Comparison of ENCODE assay signal across 15 mouse cellular contexts in genomic region chr9:50457596-50457995, GRCm38 (mm10).
"Had no signal": no experiment of that assay in that cellular context is flagged by ENCODE, and none has a peak within 500 bp of the region (broad histone marks: within the 10 kb centered on the region; RNA-seq: fewer than 3 reads in every experiment).

No protein-coding gene starts in this region.

- H3K4me2 ChIP-seq: lung, embryonic 14.5 days; midbrain, embryonic 12.5 days; neural tube, embryonic 12.5 days; stomach, embryonic 15.5 days had no signal

- H3K36me3 ChIP-seq: midbrain, embryonic 10.5 days; midbrain, embryonic 12.5 days; neural tube, embryonic 12.5 days; stomach, embryonic 15.5 days had no signal

- H3K27ac ChIP-seq: midbrain, embryonic 10.5 days; midbrain, embryonic 12.5 days; neural tube, embryonic 12.5 days; stomach, embryonic 15.5 days; stomach, postnatal 0 days had no signal

- H3K27me3 ChIP-seq: midbrain, embryonic 12.5 days; neural tube, embryonic 12.5 days; stomach, embryonic 15.5 days had no signal

- ATAC-seq: midbrain, embryonic 16.5 days had no signal

- H3K4me1 ChIP-seq: midbrain, embryonic 12.5 days; stomach, embryonic 15.5 days had no signal

- H3K9me3 ChIP-seq: midbrain, embryonic 10.5 days; midbrain, embryonic 12.5 days; neural tube, embryonic 12.5 days; stomach, embryonic 15.5 days had no signal

- H3K9ac ChIP-seq: lung, embryonic 14.5 days; midbrain, embryonic 12.5 days; neural tube, embryonic 12.5 days; stomach, embryonic 15.5 days had no signal

- DNase-seq: lung, adult 18-20 months; lung, embryonic 14.5 days; lung, postnatal 10 days; lung, postnatal 4 days; midbrain, embryonic 14.5 days; right cerebral cortex, postnatal 14 days; thymus, adult 2 months; thymus, postnatal 25 days; thymus, postnatal 4 days had no signal

- H3K4me3 ChIP-seq: midbrain, embryonic 10.5 days; midbrain, embryonic 12.5 days; neural tube, embryonic 12.5 days; stomach, embryonic 15.5 days had no signal
